ENCODE assay signal across 7 mouse cellular contexts in the genomic region with DNA sequence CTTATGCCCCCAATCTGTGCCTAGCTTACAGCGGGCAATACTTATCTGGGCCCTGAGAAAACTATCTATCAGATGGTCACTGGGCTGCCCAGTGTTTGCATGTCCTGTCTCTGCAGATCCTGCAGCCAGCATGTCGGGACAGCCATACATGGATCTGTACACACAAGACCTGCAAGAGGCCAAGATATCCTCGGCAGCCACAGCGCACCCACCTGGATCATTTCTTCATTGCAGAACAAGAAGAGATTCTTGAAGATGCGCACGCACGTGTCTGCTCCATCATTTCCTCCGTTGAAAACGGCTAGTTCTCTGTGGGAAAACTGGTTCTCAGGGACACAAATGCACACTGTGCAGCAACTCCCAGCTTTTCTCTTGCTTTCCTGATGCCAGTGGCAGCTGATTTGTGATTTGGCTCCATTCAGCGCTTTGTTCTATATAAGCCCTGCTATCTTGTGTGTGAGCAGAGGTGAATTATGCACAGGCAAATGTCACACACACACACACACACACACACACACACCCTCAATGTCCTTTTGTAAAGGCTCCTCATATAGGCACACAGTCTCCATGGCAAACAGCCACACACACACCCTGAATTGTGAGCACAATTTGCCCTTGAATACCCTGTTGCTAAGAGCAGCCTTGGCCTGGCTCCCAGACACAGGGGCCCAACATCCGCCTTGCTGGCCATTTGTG.
DNase-seq lines count a peak whose midpoint lies in the region; ATAC-seq and TF ChIP-seq lines count a peak whose summit lies in the region.

No protein-coding gene starts in this region.

- peak; percentile 17; the same call in 1 of the 2 replicates for ATAC-seq in lung, postnatal 0 days
- ATAC-seq in forebrain, embryonic 16.5 days: peak; percentile 81

- TF ChIP-seq CTCF in lung, postnatal 0 days (IDR thresholded peaks at IDR 0.05): no peak
- TF ChIP-seq CTCF in lung, adult 2 months (IDR thresholded peaks at IDR 0.05; ENCODE audit: insufficient read depth, low read length): no peak

- H3K4me1 ChIP-seq in lung, postnatal 0 days (ENCODE audit: insufficient read depth, low read depth, low read length): no peaks in the 10 kb centered on the region
- H3K4me1 ChIP-seq in lung, adult 2 months (ENCODE audit: control insufficient read depth, insufficient read depth, low read length): no peaks in the 10 kb centered on the region
- peaks cover 18% of the 10 kb centered on the region for H3K4me1 ChIP-seq in forebrain, embryonic 16.5 days (replicated peaks; ENCODE audit: control insufficient read depth, insufficient read depth, low read length)

- DNase-seq in lung, postnatal 0 days (ENCODE audit: low spot score): no peak
- DNase-seq in lung, adult 2 months: no peak
- peak; percentile 51 to 67 for DNase-seq in left cerebral cortex, postnatal 14 days (ENCODE audit: low spot score in 2 of 2)
- DNase-seq in right cerebral cortex, postnatal 4 days: peak; percentile 77
- DNase-seq in urinary bladder, postnatal 4 days (ENCODE audit: low spot score in 2 of 2): no peak
- DNase-seq in urinary bladder, postnatal 25 days (ENCODE audit: low spot score): no peak

- no peak for TF ChIP-seq POLR2A in lung, adult 2 months (IDR thresholded peaks at IDR 0.05; ENCODE audit: borderline replicate concordance, extremely low read depth, low read depth, low read length)

- no peaks in the 10 kb centered on the region for H3K9me3 ChIP-seq in lung, postnatal 0 days (ENCODE audit: low read length)
- no peaks in the 10 kb centered on the region for H3K9me3 ChIP-seq in forebrain, embryonic 16.5 days (ENCODE audit: control insufficient read depth, low read length)

- H3K27ac ChIP-seq in lung, postnatal 0 days (ENCODE audit: low read length): no peak overlapping the region
- peak overlapping the region; percentile 83 for H3K27ac ChIP-seq in forebrain, embryonic 16.5 days (ENCODE audit: low read length)

- no peak for TF ChIP-seq EP300 in lung, postnatal 0 days (IDR thresholded peaks at IDR 0.05)

- no peak overlapping the region for H3K9ac ChIP-seq in lung, postnatal 0 days (replicated peaks; ENCODE audit: low read depth)
- H3K9ac ChIP-seq in forebrain, embryonic 16.5 days (replicated peaks; ENCODE audit: low read depth, low read length): no peak overlapping the region

- no peaks in the 10 kb centered on the region for H3K36me3 ChIP-seq in lung, postnatal 0 days (ENCODE audit: insufficient read depth, low read length)
- no peaks in the 10 kb centered on the region for H3K36me3 ChIP-seq in forebrain, embryonic 16.5 days (ENCODE audit: control insufficient read depth, insufficient read depth)

- H3K4me2 ChIP-seq in lung, postnatal 0 days (replicated peaks; ENCODE audit: low read depth, low read length): no peak overlapping the region
- peak overlapping the region; percentile 31 for H3K4me2 ChIP-seq in forebrain, embryonic 16.5 days (ENCODE audit: low read length)

- 79% methylated on average over 11 of the region's 11 CpGs for WGBS in lung, postnatal 0 days
- 79% methylated on average over 11 of the region's 11 CpGs for WGBS in lung, adult 2 months
- 19% methylated on average over 11 of the region's 11 CpGs for WGBS in forebrain, embryonic 16.5 days

- no peaks in the 10 kb centered on the region for H3K27me3 ChIP-seq in lung, postnatal 0 days (replicated peaks; ENCODE audit: insufficient read depth, low read length)
- H3K27me3 ChIP-seq in forebrain, embryonic 16.5 days (replicated peaks; ENCODE audit: control insufficient read depth, insufficient read depth, low read length): no peaks in the 10 kb centered on the region

- H3K4me3 ChIP-seq in lung, postnatal 0 days (ENCODE audit: low read depth, low read length): no peak overlapping the region
- no peak overlapping the region for H3K4me3 ChIP-seq in lung, adult 2 months (replicated peaks; ENCODE audit: extremely low read depth, low read depth, low read length)
- H3K4me3 ChIP-seq in forebrain, embryonic 16.5 days (replicated peaks; ENCODE audit: low read length): no peak overlapping the region

- intact Hi-C loops in left cerebral cortex, postnatal 14 days (cut with DNase I): no loop called here

Comparison
In these comparisons a context has a peak if more than half of its experiments do, and no peak if none do; other contexts are left out.
1. DNase-seq: peak in left cerebral cortex, postnatal 14 days (2 of 2) and right cerebral cortex, postnatal 4 days (single experiment); none in lung, postnatal 0 days (single experiment), lung, adult 2 months (single experiment), urinary bladder, postnatal 4 days (0 of 2) and urinary bladder, postnatal 25 days (single experiment).